Mouse (Mus musculus) liver, embryonic 14.5 days (tissue): ENCODE data around the gene Prim2. TPM values are rescaled to one million over a fixed set of nuclear protein-coding genes. Genes with fewer than 3 reads are reported as not detected.

ENCODE experiments used
- ATAC-seq: fragments of 200-750 bp; cut with Nextera tagmentation; 2 replicates; pipeline ENCODE4 v1.8.0; 2017; ENCODE audit warnings: moderate number of reproducible peaks, mild to moderate bottlenecking, moderate library complexity; ENCODE audit not compliant: insufficient read depth
- DNase-seq, 3 experiments: peaks; one replicate each; pipeline ENCODE4 v3.0.0-alpha.2; 2012 to 2013; ENCODE audit warnings: low read depth in 3 of 3, low spot score in 3 of 3
- H3K27ac ChIP-seq: fragments of 300-500 bp; sonication (generic); 2 replicates; pipeline ENCODE4 v1.5.1; 2014; ENCODE audit warnings: moderate library complexity, mild to moderate bottlenecking, control low read depth, inconsistent platforms
- H3K27me3 ChIP-seq: fragments of 300-500 bp; sonication (generic); 2 replicates; pipeline ENCODE4 v1.6.1; 2014; ENCODE audit warnings: mild to moderate bottlenecking, low read length, moderate library complexity; ENCODE audit not compliant: control insufficient read depth, insufficient read depth
- H3K36me3 ChIP-seq: fragments of 300-500 bp; sonication (generic); replicated peaks from 2 replicates; pipeline ENCODE4 v1.6.1; 2014; ENCODE audit warnings: low read depth; ENCODE audit not compliant: control insufficient read depth, insufficient read depth
- H3K4me1 ChIP-seq, 2 experiments: fragments of 200-500 bp in 1 of 2; fragments of 300-500 bp in 1 of 2; sonication (generic) in 1 of 2; replicated peaks; 2 replicates each; pipeline ENCODE4 v1.6.1; 2012 to 2014; ENCODE audit warnings: antibody characterized with exemption in 1 of 2, inconsistent platforms in 1 of 2, low read length in 1 of 2; ENCODE audit not compliant: control insufficient read depth in 2 of 2, insufficient read depth in 2 of 2
- H3K4me2 ChIP-seq: fragments of 300-500 bp; sonication (generic); 2 replicates; pipeline ENCODE4 v1.6.1; 2014; ENCODE audit warnings: low read depth, mild to moderate bottlenecking, control low read depth, moderate library complexity
- H3K4me3 ChIP-seq, 2 experiments: fragments of 200-500 bp in 1 of 2; fragments of 300-500 bp in 1 of 2; sonication (generic) in 1 of 2; 2 replicates each; pipeline ENCODE4 v1.5.1; 2012 to 2014; ENCODE audit warnings: low read depth in 2 of 2, low read length in 2 of 2, mild to moderate bottlenecking in 2 of 2, control low read depth in 1 of 2, inconsistent platforms in 1 of 2, moderate library complexity in 1 of 2; ENCODE audit not compliant: insufficient read depth in 1 of 2
- H3K9ac ChIP-seq: fragments of 300-500 bp; sonication (generic); replicated peaks from 2 replicates; pipeline ENCODE4 v1.6.1; 2014; ENCODE audit warnings: mild to moderate bottlenecking, control low read depth, moderate library complexity
- H3K9me3 ChIP-seq: fragments of 300-500 bp; sonication (generic); 2 replicates; pipeline ENCODE4 v1.6.1; 2016; ENCODE audit warnings: low read length, mixed read lengths; ENCODE audit not compliant: control insufficient read depth
- CTCF ChIP-seq: IDR thresholded peaks from 2 replicates; pipeline ENCODE4 v1.5.1; 2016; ENCODE audit warnings: antibody characterized with exemption, low read depth, control low read depth
- EP300 ChIP-seq: IDR thresholded peaks from 2 replicates; pipeline ENCODE4 v1.6.1; 2016; ENCODE audit warnings: antibody characterized with exemption, low read depth
- WGBS: fragments of 180-500 bp; shearing (Covaris S2); extraction: QIAGEN DNeasy Blood & Tissue Kit; methylation state at CpG from one replicate; pipeline ENCODE4 v1.1.7; 2014; ENCODE audit not compliant: insufficient replicate concordance; 5-methylcytosine and 5-hydroxymethylcytosine counted together
- polyA plus RNA-seq, 2 experiments: library from polyadenylated mRNA; depleted of rRNA in 1 of 2; stranded (reverse) in 1 of 2; unstranded in 1 of 2; fragments of >200 nt; fragmentation: Nextera tagmentation in 1 of 2; extraction: Ambion mirVana in 1 of 2; gene quantifications; 2 replicates each; pipeline versions ENCODE4 v1.2.1 to v1.2.3; 2012 to 2014

Prim2 gene
- polyA plus RNA-seq, 2 experiments = 34.1 to 38.1 TPM

- no peak overlapping the region for H3K9ac ChIP-seq
- no peak overlapping the region for H3K27ac ChIP-seq
- H3K36me3 ChIP-seq = no peaks in the 10 kb centered on the region; the same call in 1 of the 2 replicates
- no peak overlapping the region for H3K4me3 ChIP-seq
- no peak overlapping the region for H3K4me2 ChIP-seq
- WGBS = 68% methylated on average over 1 of the region's 1 CpGs
- no peaks in the 10 kb centered on the region for H3K9me3 ChIP-seq
- no peak for ATAC-seq
- peaks cover 0 to 6% of the 10 kb centered on the region in 2 experiments; a peak in 1 of 4 replicates for H3K4me1 ChIP-seq
- H3K27me3 ChIP-seq = no peaks in the 10 kb centered on the region
- no peak for DNase-seq
- TF ChIP-seq CTCF (no peak), EP300 (no peak)
These were observed 167.3 kb downstream of the Prim2 start for GRCm38 (mm10) chr1:33502298-33502697.

- TF ChIP-seq EP300 (no peak), CTCF (no peak)
- H3K4me2 ChIP-seq = no peak overlapping the region
- H3K9me3 ChIP-seq = no peaks in the 10 kb centered on the region
- WGBS = 86% methylated on average over 9 of the region's 9 CpGs
- no peaks in the 10 kb centered on the region; the same call in 1 of the 2 replicates for H3K36me3 ChIP-seq
- no peak overlapping the region for H3K9ac ChIP-seq
- H3K4me1 ChIP-seq = peaks cover 0 to 6% of the 10 kb centered on the region in 2 experiments; a peak in 1 of 4 replicates
- H3K4me3 ChIP-seq = no peak overlapping the region
- no peak for ATAC-seq
- DNase-seq = no peak
- H3K27ac ChIP-seq = no peak overlapping the region
- no peaks in the 10 kb centered on the region for H3K27me3 ChIP-seq
These were observed 169.5 kb downstream of the Prim2 start for GRCm38 (mm10) chr1:33500111-33500510.

DNA sequence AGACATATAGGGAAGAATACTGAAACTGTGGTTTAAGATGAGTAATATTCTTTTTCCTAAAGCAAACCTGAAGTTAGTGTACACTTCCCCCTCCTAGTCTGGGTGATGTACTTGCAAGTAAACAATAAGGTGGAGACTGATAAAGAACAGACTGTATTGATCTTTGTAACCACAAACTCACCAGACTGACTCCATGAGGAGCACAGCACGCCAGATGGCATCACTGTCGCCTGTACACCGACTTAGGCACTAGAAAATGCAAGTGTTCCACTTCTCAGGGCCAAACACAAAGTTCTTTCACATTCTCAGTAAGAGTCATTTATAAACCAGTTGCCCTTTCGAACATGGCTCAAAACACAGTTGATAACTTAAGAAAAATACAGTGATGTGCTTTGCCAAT, 170.0 kb downstream of the Prim2 start:
- no peak overlapping the region for H3K9ac ChIP-seq
- no peak overlapping the region for H3K4me2 ChIP-seq
- TF ChIP-seq EP300 = no peak
- no peak for TF ChIP-seq CTCF
- no peaks in the 10 kb centered on the region; the same call in 1 of the 2 replicates for H3K36me3 ChIP-seq
- ATAC-seq (peak; percentile 47; the same call in 1 of the 2 replicates), DNase-seq (no peak)
- WGBS = 40% methylated on average over 4 of the region's 4 CpGs
- H3K4me1 ChIP-seq = peaks cover 0 to 6% of the 10 kb centered on the region in 2 experiments; a peak in 1 of 4 replicates
- H3K27me3 ChIP-seq = no peaks in the 10 kb centered on the region
- no peaks in the 10 kb centered on the region for H3K9me3 ChIP-seq
- H3K4me3 ChIP-seq = no peak overlapping the region
- H3K27ac ChIP-seq = no peak overlapping the region

DNA sequence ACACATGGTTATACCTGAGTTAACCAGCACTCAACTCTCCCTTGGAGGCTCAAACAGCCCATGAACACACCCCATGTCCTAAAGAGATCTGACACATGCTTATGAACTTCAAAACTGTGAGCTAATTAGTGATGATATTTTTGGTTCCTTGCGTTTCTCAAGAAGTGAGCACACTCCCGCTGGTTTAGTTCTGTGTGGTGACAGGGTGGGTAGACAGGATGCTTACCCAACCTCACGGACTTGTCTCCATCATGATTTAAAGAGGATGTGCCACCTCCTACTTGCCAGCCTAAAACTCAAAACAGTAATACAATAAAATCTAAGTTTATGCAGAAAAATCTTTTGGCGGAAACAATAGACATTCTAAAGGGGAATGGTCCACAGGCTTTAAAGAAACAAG, 173.5 kb downstream of the Prim2 start:
- Histone ChIP-seq H3K9ac (no peak overlapping the region), H3K4me1 (peaks cover 0 to 6% of the 10 kb centered on the region in 2 experiments; a peak in 1 of 4 replicates), H3K27ac (no peak overlapping the region), H3K27me3 (no peaks in the 10 kb centered on the region), H3K9me3 (no peaks in the 10 kb centered on the region), H3K36me3 (no peaks in the 10 kb centered on the region), H3K4me3 (no peak overlapping the region), H3K4me2 (no peak overlapping the region)
- no peak for TF ChIP-seq CTCF
- TF ChIP-seq EP300 = no peak
- ATAC-seq = no peak
- 80% methylated on average over 4 of the region's 4 CpGs for WGBS
- DNase-seq = no peak

DNA sequence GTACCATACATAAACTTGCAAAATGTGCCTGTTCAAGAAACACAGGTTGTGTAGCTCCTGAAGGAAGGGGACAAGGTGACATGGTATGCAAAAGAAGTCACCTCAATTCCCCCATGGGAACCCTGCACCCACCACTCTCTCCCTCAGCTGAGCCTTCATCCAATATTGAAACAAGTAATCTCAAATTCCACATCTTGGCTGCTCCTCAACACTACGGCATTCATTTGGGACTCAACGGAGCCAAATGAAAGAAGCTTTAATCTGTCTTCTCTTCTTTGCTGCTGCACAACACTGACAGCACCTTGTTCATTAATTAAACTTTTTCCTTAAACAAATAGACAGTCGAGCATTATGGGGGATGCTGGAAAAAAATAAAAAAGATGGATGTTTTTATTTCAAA, 174.0 kb downstream of the Prim2 start:
- Histone ChIP-seq H3K4me1 (peaks cover 0 to 6% of the 10 kb centered on the region in 2 experiments; a peak in 1 of 4 replicates), H3K4me3 (no peak overlapping the region), H3K4me2 (no peak overlapping the region), H3K9me3 (no peaks in the 10 kb centered on the region), H3K27ac (no peak overlapping the region), H3K36me3 (no peaks in the 10 kb centered on the region), H3K27me3 (no peaks in the 10 kb centered on the region), H3K9ac (no peak overlapping the region)
- ATAC-seq (no peak), DNase-seq (no peak)
- TF ChIP-seq EP300 (no peak), CTCF (no peak)
- WGBS = 79% methylated on average over 3 of the region's 3 CpGs
